Mouse (Mus musculus) left cerebral cortex, adult 2 months (tissue): Measurements from ENCODE around the gene Nfix. TPM values are rescaled to one million over a fixed set of nuclear protein-coding genes. Genes with fewer than 3 reads are reported as not detected.

Experiments
- DNase-seq, 2 experiments: peaks; one replicate each; pipeline ENCODE4 v3.0.0; 2021 to 2022; ENCODE audit warnings: low spot score in 2 of 2, mixed read lengths in 1 of 2; ENCODE audit errors: extremely low spot score in 1 of 2
- H3K27ac ChIP-seq: fragments of 200-600 bp; 2 replicates; pipeline ENCODE4 v1.8.1; 2022
- H3K4me3 ChIP-seq: fragments of 200-600 bp; 2 replicates; pipeline ENCODE4 v1.8.1; 2022
- CTCF ChIP-seq: fragments of 200-600 bp; IDR thresholded peaks from 2 replicates; pipeline ENCODE4 v1.8.1; 2022; ENCODE audit warnings: antibody characterized with exemption, mild to moderate bottlenecking, moderate library complexity
- intact Hi-C: fragments of 180-260 bp; cut with DNase I; formaldehyde crosslinking; loops from one replicate; pipeline ENCODE4 v1.15.1; 2025
- total RNA-seq, 2 experiments: library from RNA; stranded (reverse); gene quantifications; 2 replicates each; pipeline ENCODE4 v1.2.3; 2021

Gene Nfix
- total RNA-seq, 2 experiments from 2014 or later, result 347 to 350 TPM

DNA sequence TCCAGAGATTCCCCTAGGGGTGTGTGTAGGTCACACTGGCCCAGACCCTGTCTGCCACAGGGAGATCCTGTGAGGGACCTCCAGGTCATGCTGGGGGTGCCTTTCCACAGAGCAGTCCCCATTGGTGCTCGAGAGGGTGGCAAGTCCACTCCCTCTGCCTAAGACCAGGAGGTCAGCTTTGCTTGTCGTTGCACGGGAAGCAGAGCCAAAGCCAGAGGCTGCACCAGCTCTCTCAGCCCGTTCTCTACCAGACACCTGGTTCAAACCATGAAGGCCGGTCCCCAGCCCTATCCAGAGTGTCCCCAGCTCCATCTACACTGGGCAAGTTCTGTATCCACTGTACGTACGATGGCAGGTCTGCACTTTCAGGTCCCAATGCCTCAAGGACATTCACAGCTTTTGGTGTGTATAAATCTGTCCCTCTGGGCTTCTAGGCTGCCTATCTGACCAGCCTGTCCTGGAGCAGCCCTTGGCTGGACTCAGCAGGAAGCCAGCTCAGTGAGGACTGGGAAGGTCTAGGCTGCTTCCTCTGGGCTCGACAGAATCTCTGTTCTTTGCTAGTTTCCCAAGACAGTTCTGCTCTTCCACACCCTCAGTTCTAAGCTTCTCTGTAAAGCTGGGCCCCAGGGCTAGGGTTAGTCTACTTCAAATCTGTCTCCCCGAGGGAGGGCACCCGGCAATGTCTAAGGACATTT, 74.8 kb downstream of the Nfix start:
- intact Hi-C loops, result no loop called here
- peak overlapping the region; percentile 88 for H3K27ac ChIP-seq
- TF ChIP-seq CTCF, result no peak
- DNase-seq, result no peak
- H3K4me3 ChIP-seq, result no peak overlapping the region

DNA sequence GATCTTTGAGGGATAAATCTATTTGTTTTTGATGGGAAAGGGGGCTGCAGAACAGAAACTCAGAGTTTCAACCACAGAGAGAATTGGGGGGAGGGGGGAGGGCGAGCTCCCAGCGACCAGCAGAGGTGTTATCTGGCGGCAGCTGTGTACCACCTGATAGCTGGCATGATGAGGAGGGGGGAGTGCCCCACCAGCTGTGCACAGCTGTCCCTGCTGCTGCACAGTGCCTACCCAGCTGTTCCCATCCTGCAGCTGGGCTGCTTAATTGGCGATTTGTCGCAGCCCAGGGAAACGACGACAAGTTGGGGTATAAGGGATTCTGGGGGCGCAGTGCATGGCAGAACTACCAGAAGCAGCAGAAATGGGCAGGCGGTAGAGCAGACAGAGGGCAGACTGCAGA, 75.5 kb downstream of the Nfix start:
- DNase-seq, result no peak
- intact Hi-C loops, result no loop called here
- no peak for TF ChIP-seq CTCF
- no peak overlapping the region for H3K4me3 ChIP-seq
- peak overlapping the region; percentile 88 for H3K27ac ChIP-seq

DNA sequence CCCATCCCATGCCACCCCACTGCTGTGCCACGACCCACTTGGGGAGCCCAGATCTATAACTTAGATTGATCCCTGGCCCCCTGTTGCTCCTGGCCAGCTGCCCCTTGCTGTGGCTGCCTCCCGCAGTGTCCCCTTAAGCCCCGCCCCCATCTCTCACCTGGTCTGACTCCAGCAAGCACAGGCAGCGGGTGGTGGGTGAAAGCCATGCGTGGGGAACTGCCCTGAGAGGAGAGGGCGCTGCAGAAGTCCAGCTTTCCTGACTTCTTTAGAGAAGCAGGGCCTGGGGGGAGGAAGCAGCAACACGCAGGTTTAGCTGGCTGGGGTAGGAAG, 76.6 kb downstream of the Nfix start:
- no peak for TF ChIP-seq CTCF
- DNase-seq, result no peak
- H3K4me3 ChIP-seq, result no peak overlapping the region
- intact Hi-C loops, result no loop called here
- H3K27ac ChIP-seq, result peak overlapping the region; percentile 88

DNA sequence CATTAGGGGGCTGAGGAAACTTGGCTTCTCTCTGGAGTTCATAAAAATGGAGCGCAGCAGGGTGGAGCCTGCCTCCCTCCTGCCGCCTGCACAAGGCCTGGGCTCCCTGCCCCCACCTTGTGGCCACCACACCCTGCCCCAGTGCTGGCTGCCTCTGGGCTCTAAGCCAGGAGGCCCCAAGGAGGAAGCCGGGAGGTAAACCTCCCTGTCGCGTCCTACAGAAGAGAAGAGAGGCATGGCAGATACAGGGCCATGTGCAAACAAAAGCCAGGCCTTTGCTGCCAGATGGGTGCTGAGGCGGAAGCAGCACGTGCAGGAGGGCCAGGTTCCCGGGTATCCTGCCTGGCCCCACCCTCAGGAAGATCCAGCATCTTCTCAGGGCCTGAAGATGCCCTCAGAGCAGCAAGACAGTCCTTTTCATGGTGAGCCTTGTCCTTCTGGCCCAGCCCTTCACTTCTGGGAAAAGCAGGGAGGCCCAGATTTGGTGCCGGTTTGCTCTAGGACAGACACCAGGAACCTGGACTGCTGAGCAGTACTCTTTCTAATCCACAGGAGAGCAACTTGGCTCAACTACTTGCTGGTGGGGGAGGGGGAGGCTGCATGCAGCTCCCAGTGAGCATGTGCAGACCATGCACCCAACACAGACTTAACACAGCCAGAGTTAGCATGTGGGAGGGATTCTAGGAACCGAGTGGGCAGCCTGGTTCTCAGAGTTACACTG, 77.1 kb downstream of the Nfix start, which contains the start of gene G430095P16Rik:
G430095P16Rik (plus strand) TSS at position 158 of the 721 bp plus-strand sequence.
- peak; percentile 6 for TF ChIP-seq CTCF
- peak in 1 of 2 experiments; percentile 65 for DNase-seq
- peak within 1 kb of the TSS; percentile 88 for H3K27ac ChIP-seq
- intact Hi-C loops, result no loop called here
- no peak within 1 kb of the TSS for H3K4me3 ChIP-seq

DNA sequence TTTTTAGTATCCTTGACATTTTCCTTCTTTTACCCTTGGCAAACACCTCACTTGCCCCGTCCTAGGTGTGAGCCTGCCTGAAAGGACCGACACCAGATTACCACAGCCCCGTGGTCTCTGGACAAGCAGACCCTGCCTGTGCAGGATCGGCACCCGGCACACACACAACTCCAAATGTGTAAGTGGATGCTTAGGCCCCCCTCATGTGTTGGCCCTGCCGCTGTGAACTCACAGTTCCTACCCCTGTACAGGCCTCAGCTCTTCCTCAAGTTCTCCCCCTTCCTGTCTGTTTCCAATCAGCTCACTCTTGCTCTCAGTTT, 77.7 kb downstream of the Nfix start:
- no peak overlapping the region for H3K4me3 ChIP-seq
- no peak for TF ChIP-seq CTCF
- DNase-seq, result no peak
- peak overlapping the region; percentile 88 for H3K27ac ChIP-seq
- intact Hi-C loops, result no loop called here

DNA sequence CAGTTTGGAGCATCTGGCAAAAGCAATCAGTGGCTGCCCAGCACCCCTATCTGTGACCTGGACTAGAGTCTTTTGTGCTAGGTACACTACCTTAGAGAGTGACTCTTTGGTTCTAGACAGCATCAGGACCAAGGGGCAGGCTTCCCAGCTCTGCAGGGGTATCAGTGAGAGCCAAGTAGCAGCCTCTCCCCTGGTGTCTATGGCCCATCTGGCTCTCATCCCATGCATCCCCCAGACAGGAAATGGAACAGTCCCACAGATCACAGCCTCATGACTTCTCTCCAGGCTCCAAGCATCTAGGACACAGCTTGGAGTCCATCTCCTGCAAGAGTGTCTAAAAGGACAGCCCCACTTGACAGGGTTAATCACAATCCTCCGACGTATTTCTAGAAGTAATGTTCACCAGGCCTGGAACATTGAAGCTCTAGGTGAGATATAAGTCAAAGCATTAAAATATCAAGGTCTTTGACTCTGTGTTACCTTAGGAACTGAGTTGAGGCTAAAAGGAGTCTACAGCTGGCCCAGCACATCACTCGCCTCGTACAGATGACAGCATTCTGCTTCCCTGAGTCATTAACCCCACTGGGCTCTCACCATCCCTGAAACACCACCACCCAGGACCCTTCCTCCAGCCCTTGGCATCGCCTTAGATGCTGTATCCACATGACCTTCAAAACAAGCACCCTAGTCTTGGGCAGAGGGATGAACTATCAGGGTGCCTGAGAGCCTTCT, 81.0 kb downstream of the Nfix start:
- DNase-seq, result no peak
- Histone ChIP-seq H3K27ac (peak overlapping the region; percentile 30), H3K4me3 (no peak overlapping the region)
- TF ChIP-seq CTCF, result no peak
- intact Hi-C loops, result no loop called here

DNA sequence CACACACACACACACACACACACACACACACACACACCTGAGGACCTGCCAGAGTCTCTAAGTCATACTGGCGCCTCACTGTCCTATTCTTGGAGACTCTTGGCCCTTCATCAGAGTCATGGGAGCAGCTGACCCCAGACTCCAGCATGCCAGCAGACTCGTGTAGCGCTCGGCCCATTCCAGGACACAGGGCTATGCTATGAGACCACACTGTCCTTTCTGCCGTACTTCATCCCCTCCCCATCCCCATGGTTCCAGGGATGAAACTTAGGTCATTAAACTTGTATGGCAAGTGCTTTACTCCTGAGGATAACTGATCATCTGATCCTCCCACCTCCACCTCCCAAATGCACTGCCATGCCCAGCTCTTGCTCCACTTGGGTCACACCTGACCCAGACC, 81.7 kb downstream of the Nfix start:
- H3K27ac ChIP-seq, result 0 out of 2 replicates have a peak overlapping the region, but pooled peaks have one; percentile 30
- intact Hi-C loops, result no loop called here
- DNase-seq, result no peak
- no peak overlapping the region for H3K4me3 ChIP-seq
- no peak for TF ChIP-seq CTCF

DNA sequence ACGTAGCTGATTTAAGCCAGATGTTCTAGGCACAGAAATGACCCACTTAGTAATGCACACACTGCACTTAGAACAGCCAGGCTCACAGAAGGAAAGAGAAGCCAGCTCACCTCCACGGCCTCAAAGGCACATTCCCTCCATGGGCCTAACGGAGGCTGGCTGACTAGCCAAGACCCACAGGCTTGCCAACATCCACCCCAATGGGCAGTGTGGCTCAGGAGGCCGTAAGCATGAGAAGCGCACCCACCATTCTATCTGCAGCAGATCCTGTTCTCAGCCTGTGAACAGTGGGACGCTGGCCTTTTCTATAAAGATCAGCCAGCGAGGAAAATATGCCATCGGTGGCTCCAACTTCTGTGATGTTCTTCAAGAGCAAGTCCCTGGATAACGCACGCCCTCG, 83.4 kb downstream of the Nfix start:
- H3K4me3 ChIP-seq, result no peak overlapping the region
- intact Hi-C loops, result no loop called here
- TF ChIP-seq CTCF, result no peak
- peak overlapping the region; percentile 41 for H3K27ac ChIP-seq
- no peak for DNase-seq

DNA sequence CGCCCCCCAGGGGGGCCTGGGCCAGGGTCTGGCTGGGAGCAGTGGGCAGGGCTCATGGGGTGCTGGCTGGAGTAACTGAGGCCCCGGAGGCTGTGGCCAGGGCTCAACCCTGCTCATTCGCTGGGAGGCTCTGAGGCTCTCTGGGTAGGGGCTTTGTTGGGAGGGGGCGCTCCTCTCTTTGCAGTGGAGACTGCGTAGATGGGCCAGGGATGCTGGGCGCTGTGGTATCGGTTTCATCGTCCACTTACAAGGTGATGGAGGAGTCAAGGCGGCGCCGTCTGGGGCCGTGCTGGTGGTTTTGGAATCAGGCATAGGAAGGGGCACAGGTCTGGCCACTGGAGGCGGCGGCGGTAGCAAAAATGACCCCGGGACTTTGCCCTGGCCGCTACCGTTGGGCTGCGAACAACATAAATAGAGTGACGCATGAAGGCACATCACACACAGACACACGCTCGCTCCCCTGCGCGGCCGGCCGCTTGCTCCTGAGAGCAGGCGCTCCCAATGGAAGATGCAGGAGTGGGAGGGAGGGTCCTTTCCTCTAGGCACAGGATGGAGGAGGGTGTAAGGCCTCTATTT, 84.2 kb downstream of the Nfix start:
- TF ChIP-seq CTCF, result no peak
- peak overlapping the region; percentile 66 for H3K27ac ChIP-seq
- H3K4me3 ChIP-seq, result no peak overlapping the region
- intact Hi-C loops, result no loop called here
- no peak for DNase-seq

DNA sequence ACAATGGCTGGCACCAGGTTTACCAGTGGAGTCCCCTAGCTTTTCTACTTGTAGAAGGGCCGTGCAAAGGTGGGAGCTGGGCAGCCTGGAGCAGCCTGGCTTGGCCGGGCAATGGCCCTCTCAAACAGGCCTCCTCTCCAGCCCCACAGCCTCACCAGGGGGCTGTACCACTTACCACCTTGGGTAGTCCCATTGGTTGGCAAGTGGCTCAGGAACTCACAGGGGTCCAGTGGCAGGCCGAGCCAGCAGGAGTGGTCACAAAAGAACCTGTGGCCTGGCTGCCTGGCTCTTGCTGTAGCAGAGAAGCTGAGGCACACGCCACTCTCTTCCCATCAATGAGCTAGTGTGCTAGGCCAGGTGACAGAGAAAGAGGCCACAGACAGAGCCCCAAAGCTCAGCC, 86.0 kb downstream of the Nfix start:
- Histone ChIP-seq H3K4me3 (no peak overlapping the region), H3K27ac (peak overlapping the region; percentile 77)
- intact Hi-C loops, result no loop called here
- no peak for TF ChIP-seq CTCF
- no peak for DNase-seq

DNA sequence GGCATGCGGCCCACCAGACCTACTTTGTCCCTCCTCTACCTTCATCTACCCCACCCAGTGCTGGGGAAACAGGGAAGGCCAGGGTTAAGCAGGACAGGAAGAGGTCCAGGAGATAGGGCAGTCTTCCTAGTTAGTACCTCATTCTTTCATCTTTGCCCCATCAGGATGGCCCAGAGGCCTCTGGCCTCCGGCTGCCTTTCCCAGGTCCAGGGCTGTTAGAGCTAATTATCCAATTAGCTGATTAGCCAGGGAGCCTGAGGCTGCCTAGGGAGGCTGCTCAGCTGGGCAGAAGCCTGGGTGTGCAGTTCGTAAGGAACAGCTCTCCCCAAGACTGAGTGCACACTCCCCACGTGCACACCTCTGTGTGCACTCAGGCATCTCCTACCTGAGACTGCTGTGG, 86.8 kb downstream of the Nfix start:
- intact Hi-C loops, result no loop called here
- no peak for DNase-seq
- Histone ChIP-seq H3K4me3 (no peak overlapping the region), H3K27ac (peak overlapping the region; percentile 77)
- TF ChIP-seq CTCF, result no peak

DNA sequence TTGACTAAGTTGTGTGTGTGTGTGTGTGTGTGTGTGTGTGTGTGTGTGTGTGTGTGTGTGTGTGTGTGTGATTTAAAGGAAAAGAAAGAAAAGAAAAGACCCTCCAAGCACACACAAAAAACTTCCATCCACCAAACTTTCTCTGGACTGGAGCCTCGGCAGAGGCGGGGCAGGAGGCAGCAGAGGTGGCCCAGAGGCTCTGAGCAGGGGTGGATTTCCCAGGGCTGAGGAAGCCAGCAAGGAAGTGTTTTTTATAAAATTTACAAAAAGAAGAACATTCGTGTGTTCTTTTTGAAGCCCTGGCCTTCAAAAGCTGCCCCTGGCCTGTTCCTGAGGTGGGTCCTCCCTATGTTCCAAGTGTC, 87.4 kb downstream of the Nfix start:
- H3K27ac ChIP-seq, result peak overlapping the region; percentile 77
- intact Hi-C loops, result no loop called here
- H3K4me3 ChIP-seq, result no peak overlapping the region
- no peak for TF ChIP-seq CTCF
- DNase-seq, result no peak
